Mouse (Mus musculus): ENCODE measurements at regions not wholly inside any gene's neighbourhood (a gene's known extent, or its start where the extent isn't known, plus 50 kb on each side); places are given as distances from the start of the nearest gene placed in this dataset.

- DNase-seq (ENCODE audit: low spot score in 2 of 2) = no peak
These were observed 347.2 kb downstream of the Tmem232 start for GRCm38 (mm10) chr17:65193341-65193740.

- DNase-seq (ENCODE audit: low spot score in 2 of 2) = no peak
These were observed 348.0 kb downstream of the Tmem232 start for GRCm38 (mm10) chr17:65192432-65193059.

GRCm38 (mm10) chr17:65190839-65191591, 349.6 kb downstream of the Tmem232 start:
- no peak for DNase-seq (ENCODE audit: low spot score in 2 of 2)

- no peak for DNase-seq (ENCODE audit: low spot score in 2 of 2)
These were observed 345.3 kb upstream of the 4930583I09Rik start for GRCm38 (mm10) chr17:65181164-65181563.

- DNase-seq (ENCODE audit: low spot score in 2 of 2) = no peak
These were observed 339.9 kb upstream of the 4930583I09Rik start for GRCm38 (mm10) chr17:65175770-65176169.

- DNase-seq (ENCODE audit: low spot score in 2 of 2) = no peak
These were observed 338.2 kb upstream of the 4930583I09Rik start for GRCm38 (mm10) chr17:65174114-65174513.

- no peak for DNase-seq (ENCODE audit: low spot score in 2 of 2)
These were observed 337.4 kb upstream of the 4930583I09Rik start for GRCm38 (mm10) chr17:65173236-65173635.

GRCm38 (mm10) chr17:65170691-65171090, 334.8 kb upstream of the 4930583I09Rik start:
- DNase-seq (ENCODE audit: low spot score in 2 of 2) = peak in 1 of 2 experiments; percentile 35

- DNase-seq (ENCODE audit: low spot score in 2 of 2) = no peak
These were observed 334.2 kb upstream of the 4930583I09Rik start for GRCm38 (mm10) chr17:65169981-65170617.

- DNase-seq (ENCODE audit: low spot score in 2 of 2) = peak in 1 of 2 experiments; percentile 6
These were observed 310.5 kb upstream of the 4930583I09Rik start for GRCm38 (mm10) chr17:65146376-65146775.

GRCm38 (mm10) chr17:65114651-65115050, 278.8 kb upstream of the 4930583I09Rik start:
- DNase-seq (ENCODE audit: low spot score in 2 of 2) = no peak

- no peak for DNase-seq (ENCODE audit: low spot score in 2 of 2)
These were observed 277.2 kb upstream of the 4930583I09Rik start for GRCm38 (mm10) chr17:65113121-65113520.

- no peak for DNase-seq (ENCODE audit: low spot score in 2 of 2)
These were observed 269.8 kb upstream of the 4930583I09Rik start for GRCm38 (mm10) chr17:65105622-65106021.

GRCm38 (mm10) chr17:65101157-65101556, 265.3 kb upstream of the 4930583I09Rik start:
- DNase-seq (ENCODE audit: low spot score in 2 of 2) = no peak

GRCm38 (mm10) chr17:65082249-65082648, 246.4 kb upstream of the 4930583I09Rik start:
- no peak for DNase-seq (ENCODE audit: low spot score in 2 of 2)

GRCm38 (mm10) chr17:65081779-65082086, 245.9 kb upstream of the 4930583I09Rik start:
- no peak for DNase-seq (ENCODE audit: low spot score in 2 of 2)

- DNase-seq (ENCODE audit: low spot score in 2 of 2) = no peak
These were observed 245.4 kb upstream of the 4930583I09Rik start for GRCm38 (mm10) chr17:65081072-65081778.

GRCm38 (mm10) chr17:65074878-65075277, 239.0 kb upstream of the 4930583I09Rik start:
- DNase-seq (ENCODE audit: low spot score in 2 of 2) = no peak

- peak; percentile 20 to 33 for DNase-seq (ENCODE audit: low spot score in 2 of 2)
These were observed 235.2 kb upstream of the 4930583I09Rik start for GRCm38 (mm10) chr17:65071114-65071513.

- no peak for DNase-seq (ENCODE audit: low spot score in 2 of 2)
These were observed 230.3 kb upstream of the 4930583I09Rik start for GRCm38 (mm10) chr17:65066135-65066534.

GRCm38 (mm10) chr17:65056059-65056458, 220.2 kb upstream of the 4930583I09Rik start:
- no peak for DNase-seq (ENCODE audit: low spot score in 2 of 2)

GRCm38 (mm10) chr17:65049860-65050482, 214.1 kb upstream of the 4930583I09Rik start:
- no peak for DNase-seq (ENCODE audit: low spot score in 2 of 2)
